In genomic region chr2:156079183-156079560, GRCm38 (mm10) we compare ENCODE assay signal across 26 mouse cellular contexts. TPM values are rescaled to one million over a fixed set of nuclear protein-coding genes. Genes with fewer than 3 reads are reported as not detected.
DNase-seq lines count a peak whose midpoint lies in the region; ATAC-seq lines count a peak whose summit lies in the region.
"Had no signal": no experiment of that assay in that cellular context is flagged by ENCODE, and none has a peak within 500 bp of the region (broad histone marks: within the 10 kb centered on the region; RNA-seq: fewer than 3 reads in every experiment).

No protein-coding gene starts in this region.

- peak overlapping the region; percentile 24; the same call in 1 of the 2 replicates for H3K27ac ChIP-seq in heart, embryonic 13.5 days (replicated peaks)
- H3K27ac ChIP-seq in kidney, embryonic 14.5 days (ENCODE audit: low read depth, low read length), result no peak overlapping the region
- no peak overlapping the region for H3K27ac ChIP-seq in kidney, embryonic 16.5 days (ENCODE audit: low read length)
- H3K27ac ChIP-seq: embryonic facial prominence, embryonic 15.5 days; forebrain, embryonic 15.5 days; heart, adult 2 months; hindbrain, postnatal 0 days; stomach, embryonic 15.5 days had no signal

- peaks cover 43% of the 10 kb centered on the region for H3K4me1 ChIP-seq in heart, embryonic 13.5 days
- no peaks in the 10 kb centered on the region for H3K4me1 ChIP-seq in kidney, embryonic 14.5 days (ENCODE audit: control insufficient read depth, insufficient read depth, low read length)
- no peaks in the 10 kb centered on the region for H3K4me1 ChIP-seq in kidney, embryonic 16.5 days (ENCODE audit: insufficient read depth, low read length)
- H3K4me1 ChIP-seq: embryonic facial prominence, embryonic 15.5 days; forebrain, embryonic 15.5 days; stomach, embryonic 15.5 days had no signal

- no peak overlapping the region for H3K4me3 ChIP-seq in heart, embryonic 13.5 days
- H3K4me3 ChIP-seq in kidney, embryonic 14.5 days (ENCODE audit: low read length), result no peak overlapping the region
- no peak overlapping the region for H3K4me3 ChIP-seq in kidney, embryonic 16.5 days (ENCODE audit: low read length)
- H3K4me3 ChIP-seq: embryonic facial prominence, embryonic 15.5 days; forebrain, embryonic 15.5 days; heart, adult 2 months; stomach, embryonic 15.5 days had no signal

- H3K9ac ChIP-seq in heart, embryonic 13.5 days, result no peak overlapping the region
- no peak overlapping the region for H3K9ac ChIP-seq in kidney, embryonic 14.5 days (ENCODE audit: low read depth, low read length)
- no peak overlapping the region for H3K9ac ChIP-seq in kidney, embryonic 16.5 days (replicated peaks; ENCODE audit: low read length)
- H3K9ac ChIP-seq: embryonic facial prominence, embryonic 15.5 days; forebrain, embryonic 15.5 days; stomach, embryonic 15.5 days had no signal

- no peak for ATAC-seq in heart, embryonic 13.5 days (ENCODE audit: extremely low read depth, insufficient number of reproducible peaks, low FRiP score, low TSS enrichment)
- ATAC-seq in kidney, embryonic 14.5 days (ENCODE audit: low FRiP score, low TSS enrichment), result peak; percentile 20; the same call in 1 of the 2 replicates
- no peak for ATAC-seq in kidney, embryonic 16.5 days (ENCODE audit: low FRiP score, low TSS enrichment)
- ATAC-seq: activated CD4-positive, CD25-positive, alpha-beta regulatory T cell, adult 4 months; forebrain, embryonic 15.5 days; hindbrain, postnatal 0 days had no signal

- 74% methylated on average over 8 of the region's 8 CpGs for WGBS in heart, embryonic 13.5 days
- WGBS in kidney, embryonic 14.5 days, result 82% methylated on average over 8 of the region's 8 CpGs
- 74% methylated on average over 8 of the region's 8 CpGs for WGBS in kidney, embryonic 16.5 days

- H3K36me3 ChIP-seq in heart, embryonic 13.5 days, result peaks cover 49% of the 10 kb centered on the region
- H3K36me3 ChIP-seq in kidney, embryonic 14.5 days (ENCODE audit: control insufficient read depth, insufficient read depth, low read length), result peaks cover 52% of the 10 kb centered on the region
- peaks cover 46% of the 10 kb centered on the region for H3K36me3 ChIP-seq in kidney, embryonic 16.5 days (ENCODE audit: insufficient read depth, low read length)

- no peak overlapping the region for H3K4me2 ChIP-seq in heart, embryonic 13.5 days
- H3K4me2 ChIP-seq in kidney, embryonic 14.5 days (replicated peaks; ENCODE audit: low read depth, low read length), result no peak overlapping the region
- no peak overlapping the region for H3K4me2 ChIP-seq in kidney, embryonic 16.5 days (replicated peaks; ENCODE audit: low read depth, low read length)
- H3K4me2 ChIP-seq: embryonic facial prominence, embryonic 15.5 days; forebrain, embryonic 15.5 days; midbrain, embryonic 11.5 days; stomach, embryonic 15.5 days had no signal

- no peaks in the 10 kb centered on the region for H3K27me3 ChIP-seq in heart, embryonic 13.5 days (replicated peaks)
- no peaks in the 10 kb centered on the region for H3K27me3 ChIP-seq in kidney, embryonic 14.5 days (ENCODE audit: control insufficient read depth, insufficient read depth, low read length)
- H3K27me3 ChIP-seq in kidney, embryonic 16.5 days (ENCODE audit: insufficient read depth, low read length), result no peaks in the 10 kb centered on the region
- H3K27me3 ChIP-seq: embryonic facial prominence, embryonic 15.5 days; forebrain, embryonic 15.5 days; stomach, embryonic 15.5 days had no signal

- no peaks in the 10 kb centered on the region for H3K9me3 ChIP-seq in heart, embryonic 13.5 days
- H3K9me3 ChIP-seq in kidney, embryonic 14.5 days (ENCODE audit: control insufficient read depth, low read length), result no peaks in the 10 kb centered on the region
- H3K9me3 ChIP-seq in kidney, embryonic 16.5 days (ENCODE audit: low read length), result no peaks in the 10 kb centered on the region
- H3K9me3 ChIP-seq: embryonic facial prominence, embryonic 15.5 days; forebrain, embryonic 15.5 days; stomach, embryonic 15.5 days had no signal

- DNase-seq in heart, adult 18-20 months, result no peak
- DNase-seq in adrenal gland, adult 8-10 months, result peak; percentile 60
- peak; percentile 51 for DNase-seq in adrenal gland, postnatal 25 days
- no peak for DNase-seq in cerebellum, postnatal 10 days
- DNase-seq: gastrocnemius, postnatal 10 days; heart, adult 2 months; layer of hippocampus, postnatal 36 days; lung, adult 18-20 months; lung, postnatal 10 days; thymus, postnatal 36 days had no signal

RNA-seq across cellular contexts. Expression of gene Spag4, which starts 14.2 kb away (rescaled TPM):
- polyA plus RNA-seq in heart, embryonic 13.5 days (2015; fragmentation: Nextera tagmentation; extraction: Ambion mirVana), result 2.1 and 2.3 TPM in 2 replicates
- total RNA-seq in heart, adult 18-20 months (2021), result 1 to 10 TPM; 1.5 to 2.1 TPM
- polyA plus RNA-seq in kidney, embryonic 14.5 days (2014; fragmentation: Nextera tagmentation; extraction: Ambion mirVana), result 2.3 and 3.1 TPM in 2 replicates
- 2.8 and 3.3 TPM in 2 replicates for polyA plus RNA-seq in kidney, embryonic 16.5 days (2015; fragmentation: Nextera tagmentation; extraction: Ambion mirVana)
- 1 to 10 TPM; 2.2 to 7.1 (median 4.4) TPM for total RNA-seq in adrenal gland, adult 8-10 months (2022)
- 2.4 and 2.9 TPM in 2 replicates for total RNA-seq in adrenal gland, postnatal 25 days (2021)
- polyA plus RNA-seq: activated CD4-positive, CD25-positive, alpha-beta regulatory T cell, adult 4 months had no signal

RNA-seq across cellular contexts. Expression of gene Fer1l4, which starts 26.4 kb away (rescaled TPM):
- polyA plus RNA-seq in heart, embryonic 13.5 days (2015; fragmentation: Nextera tagmentation; extraction: Ambion mirVana), result not detected in 2 replicates
- total RNA-seq in heart, adult 18-20 months (2021), result not detected
- 0.16 and 0.17 TPM in 2 replicates for polyA plus RNA-seq in kidney, embryonic 14.5 days (2014; fragmentation: Nextera tagmentation; extraction: Ambion mirVana)
- polyA plus RNA-seq in kidney, embryonic 16.5 days (2015; fragmentation: Nextera tagmentation; extraction: Ambion mirVana), result 0.15 and 0.37 TPM in 2 replicates
- total RNA-seq in adrenal gland, adult 8-10 months (2022), result not detected
- total RNA-seq in adrenal gland, postnatal 25 days (2021), result not detected in 2 replicates
- total RNA-seq: common myeloid progenitor, adult 5-6 weeks; gastrocnemius, postnatal 10 days; heart, adult 2 months; hematopoietic stem cell, adult 5-6 weeks; hindbrain, postnatal 0 days; layer of hippocampus, adult 8-10 months; layer of hippocampus, postnatal 36 days; liver, adult 2 months; neutrophil, adult 5-6 weeks had no signal
- polyA plus RNA-seq: activated CD4-positive, CD25-positive, alpha-beta regulatory T cell, adult 4 months; C2C12; embryonic facial prominence, embryonic 15.5 days; forebrain, embryonic 15.5 days; hindbrain, postnatal 0 days; limb, embryonic 11.5 days; midbrain, embryonic 11.5 days had no signal

RNA-seq across cellular contexts. Expression of gene Cpne1, which starts 32.6 kb away (rescaled TPM):
- polyA plus RNA-seq in heart, embryonic 13.5 days (2015; fragmentation: Nextera tagmentation; extraction: Ambion mirVana), result 22.7 and 28.4 TPM in 2 replicates
- total RNA-seq in heart, adult 18-20 months (2021), result 10 to 100 TPM; 11.2 to 12.1 TPM
- polyA plus RNA-seq in kidney, embryonic 14.5 days (2014; fragmentation: Nextera tagmentation; extraction: Ambion mirVana), result 39.6 and 57.5 TPM in 2 replicates
- 70.6 and 75.8 TPM in 2 replicates for polyA plus RNA-seq in kidney, embryonic 16.5 days (2015; fragmentation: Nextera tagmentation; extraction: Ambion mirVana)
- 10 to 100 TPM; 45.5 to 63.4 (median 53.0) TPM for total RNA-seq in adrenal gland, adult 8-10 months (2022)
- 32.5 and 59.7 TPM in 2 replicates for total RNA-seq in adrenal gland, postnatal 25 days (2021)

RNA-seq across cellular contexts. Expression of gene Rbm12, which starts 32.6 kb away (rescaled TPM):
- polyA plus RNA-seq in heart, embryonic 13.5 days (2015; fragmentation: Nextera tagmentation; extraction: Ambion mirVana), result 18.3 and 20.4 TPM in 2 replicates
- total RNA-seq in heart, adult 18-20 months (2021), result 10 to 100 TPM; 11.3 to 12.3 TPM
- polyA plus RNA-seq in kidney, embryonic 14.5 days (2014; fragmentation: Nextera tagmentation; extraction: Ambion mirVana), result 15.5 and 37.2 TPM in 2 replicates
- 27.7 and 29.3 TPM in 2 replicates for polyA plus RNA-seq in kidney, embryonic 16.5 days (2015; fragmentation: Nextera tagmentation; extraction: Ambion mirVana)
- total RNA-seq in adrenal gland, adult 8-10 months (2022), result 10 to 100 TPM; 18.9 to 39.2 (median 28.6) TPM
- total RNA-seq in adrenal gland, postnatal 25 days (2021), result 23.0 and 26.1 TPM in 2 replicates

RNA-seq across cellular contexts. Expression of gene Gm28036, which starts 47.7 kb away (rescaled TPM):
- 10.4 and 13.7 TPM in 2 replicates for polyA plus RNA-seq in heart, embryonic 13.5 days (2015; fragmentation: Nextera tagmentation; extraction: Ambion mirVana)
- total RNA-seq in heart, adult 18-20 months (2021), result 10 to 100 TPM in 1 of 2 experiments, 1 to 10 TPM in 1; 6.5 to 12.3 TPM
- 3.4 and 13.2 TPM in 2 replicates for polyA plus RNA-seq in kidney, embryonic 14.5 days (2014; fragmentation: Nextera tagmentation; extraction: Ambion mirVana)
- 22.0 and 26.5 TPM in 2 replicates for polyA plus RNA-seq in kidney, embryonic 16.5 days (2015; fragmentation: Nextera tagmentation; extraction: Ambion mirVana)
- 10 to 100 TPM; 18.9 to 32.6 (median 24.2) TPM for total RNA-seq in adrenal gland, adult 8-10 months (2022)
- 17.5 and 21.0 TPM in 2 replicates for total RNA-seq in adrenal gland, postnatal 25 days (2021)

Comparison
In these comparisons a context has a peak if more than half of its experiments do, and no peak if none do; other contexts are left out.
1. DNase-seq: peak in adrenal gland, adult 8-10 months (single experiment) and adrenal gland, postnatal 25 days (single experiment); none in heart, adult 18-20 months (0 of 2) and cerebellum, postnatal 10 days (0 of 2).